Mouse (Mus musculus): ENCODE data around the gene Pgm2. TPM values are rescaled to one million over a fixed set of nuclear protein-coding genes. Genes with fewer than 3 reads are reported as not detected.

Pgm2 gene
- total and polyA plus RNA-seq, 2 experiments from 2014 or later, result 12.6 to 14.0 TPM

GRCm38 (mm10) chr5:64079462-64079817, 13.3 kb upstream of the Pgm2 start:
- Histone ChIP-seq H3K4me1 (ENCODE audit: insufficient read depth, low read length) (no peaks in the 10 kb centered on the region), H3K4me3 (ENCODE audit: low read depth, low read length) (no peak overlapping the region), H3K9ac (replicated peaks; ENCODE audit: low read length, poor library complexity, severe bottlenecking) (no peak overlapping the region), H3K27ac (ENCODE audit: low read depth, low read length) (no peak overlapping the region), H3K9me3 (ENCODE audit: low read length) (no peaks in the 10 kb centered on the region), H3K27me3 (ENCODE audit: insufficient read depth, low read length) (no peaks in the 10 kb centered on the region), H3K36me3 (ENCODE audit: insufficient read depth, low read length) (no peaks in the 10 kb centered on the region), H3K4me2 (ENCODE audit: low read depth, low read length, poor library complexity, severe bottlenecking) (no peak overlapping the region)
- ATAC-seq (ENCODE audit: low FRiP score) (no peak), DNase-seq (ENCODE audit: low spot score) (no peak)
- no peak for TF ChIP-seq CTCF (IDR thresholded peaks at IDR 0.05)
- 75% methylated on average over 4 of the region's 4 CpGs for WGBS

DNA sequence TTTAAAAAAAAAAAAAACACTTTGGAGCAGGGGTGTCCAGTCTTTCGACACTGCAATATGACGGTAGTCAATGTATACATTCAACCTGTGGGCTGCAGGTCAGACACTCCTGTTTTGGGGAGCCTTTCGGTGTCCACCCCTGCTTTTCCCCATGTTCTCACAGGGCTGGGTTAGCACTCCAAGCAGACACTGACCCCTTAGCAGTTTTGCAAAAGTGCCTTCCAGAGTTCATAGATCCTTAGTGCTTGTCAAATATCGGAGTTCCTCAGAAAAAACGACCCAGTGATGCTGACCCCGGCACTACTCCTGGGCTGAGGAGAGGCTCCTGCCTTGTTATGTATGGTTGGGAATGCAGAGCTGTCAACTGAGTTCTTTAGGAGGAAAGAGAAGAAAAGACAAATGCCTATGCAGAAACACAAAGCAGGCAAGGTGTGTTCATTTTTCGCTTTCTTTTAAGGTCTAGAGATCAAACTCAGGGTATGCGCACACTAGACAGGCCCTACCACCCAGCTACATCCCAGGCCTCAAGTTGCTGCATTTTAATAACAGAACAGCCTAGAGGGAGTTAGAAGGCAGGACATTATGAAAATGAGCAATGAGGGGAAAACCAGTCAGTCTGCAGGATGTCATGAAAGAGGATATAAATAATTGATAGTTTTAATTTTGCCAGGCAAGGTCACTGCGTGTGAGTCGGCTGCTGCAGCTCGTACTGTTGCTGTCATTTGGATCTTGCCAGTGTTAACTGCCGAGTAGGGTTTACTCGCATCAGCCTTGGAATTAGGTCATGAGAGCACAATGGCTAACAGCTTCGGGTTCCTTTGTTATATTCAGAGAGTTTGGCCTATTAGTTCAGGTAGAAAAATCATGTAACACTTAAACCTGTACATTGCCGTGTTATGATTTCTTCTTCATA, 9.0 kb upstream of the Pgm2 start:
- WGBS, result 69% methylated on average over 15 of the region's 15 CpGs
- Histone ChIP-seq H3K9ac (replicated peaks; ENCODE audit: low read length, poor library complexity, severe bottlenecking) (no peak overlapping the region), H3K4me2 (ENCODE audit: low read depth, low read length, poor library complexity, severe bottlenecking) (no peak overlapping the region), H3K27me3 (ENCODE audit: insufficient read depth, low read length) (no peaks in the 10 kb centered on the region), H3K27ac (ENCODE audit: low read depth, low read length) (no peak overlapping the region), H3K9me3 (ENCODE audit: low read length) (no peaks in the 10 kb centered on the region), H3K4me3 (ENCODE audit: low read depth, low read length) (no peak overlapping the region), H3K36me3 (ENCODE audit: insufficient read depth, low read length) (no peaks in the 10 kb centered on the region), H3K4me1 (ENCODE audit: insufficient read depth, low read length) (no peaks in the 10 kb centered on the region)
- DNase-seq (ENCODE audit: low spot score) (no peak), ATAC-seq (ENCODE audit: low FRiP score) (no peak)
- TF ChIP-seq CTCF (IDR thresholded peaks at IDR 0.05), result no peak

DNA sequence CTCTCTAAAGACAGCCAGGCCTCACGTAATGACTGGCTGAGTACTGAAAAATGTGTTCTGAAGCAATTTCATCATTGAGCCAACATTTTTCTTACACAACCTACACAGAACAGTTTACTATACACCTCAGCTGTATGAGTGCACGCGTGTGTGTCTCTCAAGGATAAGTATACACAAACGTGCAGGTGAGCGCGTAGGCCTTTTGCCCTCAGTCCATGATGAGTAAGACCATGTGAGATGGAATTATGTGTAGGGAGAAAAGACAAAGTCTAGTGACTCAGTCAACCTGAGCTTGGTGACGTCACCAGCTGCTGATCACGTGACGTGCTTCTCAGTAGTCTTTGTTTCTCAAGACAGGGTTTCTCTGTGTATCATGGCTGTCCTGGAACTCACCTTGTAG, 7.3 kb upstream of the Pgm2 start:
- DNase-seq (ENCODE audit: low spot score), result no peak
- H3K36me3 ChIP-seq (ENCODE audit: insufficient read depth, low read length), result no peaks in the 10 kb centered on the region
- no peak overlapping the region for H3K9ac ChIP-seq (replicated peaks; ENCODE audit: low read length, poor library complexity, severe bottlenecking)
- no peaks in the 10 kb centered on the region for H3K4me1 ChIP-seq (ENCODE audit: insufficient read depth, low read length)
- H3K9me3 ChIP-seq (ENCODE audit: low read length), result no peaks in the 10 kb centered on the region
- ATAC-seq (ENCODE audit: low FRiP score), result no peak
- WGBS, result 96% methylated on average over 9 of the region's 9 CpGs
- H3K27ac ChIP-seq (ENCODE audit: low read depth, low read length), result no peak overlapping the region
- H3K4me3 ChIP-seq (ENCODE audit: low read depth, low read length), result no peak overlapping the region
- H3K4me2 ChIP-seq (ENCODE audit: low read depth, low read length, poor library complexity, severe bottlenecking), result no peak overlapping the region
- H3K27me3 ChIP-seq (ENCODE audit: insufficient read depth, low read length), result no peaks in the 10 kb centered on the region
- TF ChIP-seq CTCF (IDR thresholded peaks at IDR 0.05), result no peak

DNA sequence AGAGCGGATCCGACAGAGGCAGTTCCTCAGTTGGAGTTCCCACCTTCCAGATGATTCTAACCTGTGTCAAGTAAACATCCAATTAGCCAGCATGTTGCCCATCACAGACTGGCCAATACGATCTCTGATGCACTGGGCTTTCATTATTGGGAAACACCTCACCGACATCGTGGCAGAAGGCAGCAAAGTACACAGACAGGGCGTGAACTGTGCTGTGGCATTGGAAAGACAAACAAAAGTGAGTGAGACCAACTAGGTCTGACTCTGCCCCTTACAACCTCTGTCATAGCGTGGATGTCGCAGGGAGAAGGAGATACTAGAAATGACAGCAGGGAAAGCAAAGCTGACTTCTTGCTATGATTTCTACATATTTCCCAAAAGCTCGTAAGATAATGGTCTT, 4.0 kb upstream of the Pgm2 start:
- DNase-seq (ENCODE audit: low spot score), result no peak
- no peak for TF ChIP-seq CTCF (IDR thresholded peaks at IDR 0.05)

GRCm38 (mm10) chr5:64093349-64093871, 660 bp downstream of the Pgm2 start:
- H3K4me2 ChIP-seq (ENCODE audit: low read depth, low read length, poor library complexity, severe bottlenecking), result peak overlapping the region; percentile 89
- TF ChIP-seq CTCF (IDR thresholded peaks at IDR 0.05), result no peak
- no peaks in the 10 kb centered on the region for H3K27me3 ChIP-seq (ENCODE audit: insufficient read depth, low read length)
- H3K9ac ChIP-seq (replicated peaks; ENCODE audit: low read length, poor library complexity, severe bottlenecking), result peak overlapping the region; percentile 77
- ATAC-seq (ENCODE audit: low FRiP score) (peak; percentile 38), DNase-seq (ENCODE audit: low spot score) (no peak)
- H3K4me3 ChIP-seq (ENCODE audit: low read depth, low read length), result peak overlapping the region; percentile 54
- H3K27ac ChIP-seq (ENCODE audit: low read depth, low read length), result peak overlapping the region; percentile 62
- peaks cover 3% of the 10 kb centered on the region for H3K36me3 ChIP-seq (ENCODE audit: insufficient read depth, low read length)
- H3K9me3 ChIP-seq (ENCODE audit: low read length), result no peaks in the 10 kb centered on the region
- WGBS, result 2% methylated on average over 15 of the region's 15 CpGs
- H3K4me1 ChIP-seq (ENCODE audit: insufficient read depth, low read length), result 0 out of 2 replicates have a peak, but pooled peaks cover 8% of the 10 kb centered on the region

More for the DNA sequence above, 4.0 kb upstream of the Pgm2 start:
- 90% methylated on average over 9 of the region's 9 CpGs for WGBS
- H3K4me3 ChIP-seq (ENCODE audit: low read depth, low read length), result no peak overlapping the region
- H3K27me3 ChIP-seq (ENCODE audit: insufficient read depth, low read length), result no peaks in the 10 kb centered on the region
- no peak for ATAC-seq (ENCODE audit: low FRiP score)
- no peaks in the 10 kb centered on the region for H3K9me3 ChIP-seq (ENCODE audit: low read length)
- H3K36me3 ChIP-seq (ENCODE audit: insufficient read depth, low read length), result no peaks in the 10 kb centered on the region
- H3K27ac ChIP-seq (ENCODE audit: low read depth, low read length), result no peak overlapping the region
- H3K4me1 ChIP-seq (ENCODE audit: insufficient read depth, low read length), result 0 out of 2 replicates have a peak, but pooled peaks cover 2% of the 10 kb centered on the region
- H3K4me2 ChIP-seq (ENCODE audit: low read depth, low read length, poor library complexity, severe bottlenecking), result no peak overlapping the region
- H3K9ac ChIP-seq (replicated peaks; ENCODE audit: low read length, poor library complexity, severe bottlenecking), result no peak overlapping the region

DNA sequence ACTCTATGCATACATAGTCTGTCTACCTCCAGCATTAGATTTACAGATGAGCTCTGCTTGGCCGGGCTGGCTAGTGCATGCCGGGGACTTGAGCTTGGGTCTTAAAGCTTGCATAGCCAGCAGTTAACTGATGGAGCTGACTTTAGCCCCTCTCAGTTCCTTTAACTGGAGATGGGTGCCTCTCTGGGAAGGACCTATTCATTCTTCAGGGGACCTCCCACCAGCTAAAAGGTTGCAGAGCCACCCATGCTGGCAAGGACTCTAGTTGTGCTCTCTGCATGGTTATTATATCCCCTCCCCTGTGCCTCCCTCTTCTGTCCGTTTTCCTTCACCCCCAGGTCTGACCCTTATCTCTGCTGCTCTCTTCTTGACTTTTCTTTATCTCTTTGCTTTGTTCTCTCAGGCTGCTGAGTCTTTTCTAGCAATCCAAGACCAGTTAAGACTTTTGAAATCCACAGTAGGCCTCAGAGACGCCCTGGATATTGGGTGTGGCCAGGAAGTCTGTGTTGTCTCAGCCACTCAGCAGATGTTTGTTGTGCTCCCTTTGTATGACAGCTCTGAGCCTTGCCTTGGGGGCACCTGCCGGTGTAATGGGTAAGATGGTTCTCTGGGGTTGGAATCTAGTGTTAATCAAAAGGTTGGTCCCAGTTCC, 2.7 kb downstream of the Pgm2 start:
- peaks cover 7% of the 10 kb centered on the region for H3K36me3 ChIP-seq (ENCODE audit: insufficient read depth, low read length)
- ATAC-seq (ENCODE audit: low FRiP score), result no peak
- 86% methylated on average over 5 of the region's 5 CpGs for WGBS

More for the DNA sequence above, 2.7 kb downstream of the Pgm2 start:
- DNase-seq (ENCODE audit: low spot score), result no peak
- no peaks in the 10 kb centered on the region for H3K9me3 ChIP-seq (ENCODE audit: low read length)
- no peak overlapping the region for H3K4me2 ChIP-seq (ENCODE audit: low read depth, low read length, poor library complexity, severe bottlenecking)
- no peaks in the 10 kb centered on the region for H3K27me3 ChIP-seq (ENCODE audit: insufficient read depth, low read length)
- H3K4me3 ChIP-seq (ENCODE audit: low read depth, low read length), result no peak overlapping the region
- no peak for TF ChIP-seq CTCF (IDR thresholded peaks at IDR 0.05)
- 0 out of 2 replicates have a peak, but pooled peaks cover 8% of the 10 kb centered on the region for H3K4me1 ChIP-seq (ENCODE audit: insufficient read depth, low read length)
- no peak overlapping the region for H3K9ac ChIP-seq (replicated peaks; ENCODE audit: low read length, poor library complexity, severe bottlenecking)
- no peak overlapping the region for H3K27ac ChIP-seq (ENCODE audit: low read depth, low read length)
